Mouse (Mus musculus) CD4-positive helper T cell, adult 2 months (primary cell): ENCODE results near the gene Acacb.

Experiments
- DNase-seq: peaks from one replicate; pipeline ENCODE4 v3.0.0-alpha.2; 2012; ENCODE audit warnings: low read depth, missing footprints, low spot score

The Acacb gene

GRCm38 (mm10) chr5:114175596-114176171 lies 29.3 kb downstream of the Acacb start:
- peak; percentile 80 for DNase-seq

GRCm38 (mm10) chr5:114176548-114177400 lies 30.4 kb downstream of the Acacb start:
- DNase-seq: no peak

- no peak for DNase-seq
These were observed 31.8 kb downstream of the Acacb start for GRCm38 (mm10) chr5:114177966-114178719.

- DNase-seq: no peak
These were observed 33.2 kb downstream of the Acacb start for GRCm38 (mm10) chr5:114179541-114179940.

- DNase-seq: no peak
These were observed 37.2 kb downstream of the Acacb start for GRCm38 (mm10) chr5:114183493-114183892.

GRCm38 (mm10) chr5:114187108-114187507 lies 40.8 kb downstream of the Acacb start:
- DNase-seq: no peak

- no peak for DNase-seq
These were observed 42.6 kb downstream of the Acacb start for GRCm38 (mm10) chr5:114188900-114189464.

GRCm38 (mm10) chr5:114194161-114194560 lies 47.8 kb downstream of the Acacb start:
- peak; percentile 71 for DNase-seq

GRCm38 (mm10) chr5:114199116-114199777 lies 52.9 kb downstream of the Acacb start:
- DNase-seq: peak; percentile 70

GRCm38 (mm10) chr5:114206158-114206557 lies 59.8 kb downstream of the Acacb start:
- DNase-seq: no peak

- DNase-seq: peak; percentile 63
These were observed 66.8 kb downstream of the Acacb start for GRCm38 (mm10) chr5:114213183-114213582.

- no peak for DNase-seq
These were observed 72.4 kb downstream of the Acacb start for GRCm38 (mm10) chr5:114218771-114219170.

GRCm38 (mm10) chr5:114226051-114226450 lies 79.7 kb downstream of the Acacb start:
- no peak for DNase-seq

GRCm38 (mm10) chr5:114228901-114229300 lies 82.6 kb downstream of the Acacb start:
- no peak for DNase-seq

GRCm38 (mm10) chr5:114238924-114239323 lies 92.6 kb downstream of the Acacb start:
- no peak for DNase-seq

GRCm38 (mm10) chr5:114239737-114240136 lies 93.4 kb downstream of the Acacb start:
- no peak for DNase-seq

- DNase-seq: peak; percentile 24
These were observed 100.1 kb downstream of the Acacb start for GRCm38 (mm10) chr5:114246465-114246864.

GRCm38 (mm10) chr5:114248174-114248589 lies 101.8 kb downstream of the Acacb start:
- DNase-seq: peak; percentile 64

GRCm38 (mm10) chr5:114259495-114259894 lies 113.2 kb downstream of the Acacb start:
- no peak for DNase-seq

GRCm38 (mm10) chr5:114261494-114261893 lies 115.2 kb downstream of the Acacb start:
- no peak for DNase-seq

- no peak for DNase-seq
These were observed 117.7 kb downstream of the Acacb start for GRCm38 (mm10) chr5:114264030-114264459.
